Mouse (Mus musculus) myocyte (in vitro differentiated cells): ENCODE results near the gene Taf10.

ENCODE experiments used
- MYOD1 ChIP-seq, 3 experiments: IDR thresholded peaks; one replicate each; pipeline ENCODE4 v1.6.1; 2011; ENCODE audit warnings: control low read depth in 2 of 3, low read depth in 2 of 3, mild to moderate bottlenecking in 2 of 3, moderate library complexity in 1 of 3; ENCODE audit not compliant: insufficient read length in 2 of 3, control insufficient read depth in 1 of 3
- POLR2A ChIP-seq: IDR thresholded peaks from one replicate; pipeline ENCODE4 v1.6.1; 2011; ENCODE audit warnings: low read depth, mild to moderate bottlenecking, control low read depth, moderate library complexity; ENCODE audit not compliant: insufficient read length
- POLR2AphosphoS2 ChIP-seq: IDR thresholded peaks from one replicate; pipeline ENCODE4 v1.6.1; 2011; ENCODE audit warnings: low read depth, control low read depth; ENCODE audit not compliant: insufficient read length
- TCF12 ChIP-seq: IDR thresholded peaks from one replicate; pipeline ENCODE4 v1.6.1; 2011; ENCODE audit warnings: mild to moderate bottlenecking, control low read depth; ENCODE audit not compliant: poor library complexity, insufficient read depth, severe bottlenecking

- TF ChIP-seq POLR2A (no peak), TCF12 (no peak), POLR2AphosphoS2 (no peak), MYOD1 (IDR thresholded peaks at IDR 0.05; ENCODE audit: control insufficient read depth in 1 of 3, insufficient read length in 2 of 3, low read depth in 2 of 3) (no peak)
Observed at GRCm38 (mm10) chr7:105791147-105791546, 47.0 kb upstream of the Taf10 start.
